Mouse (Mus musculus) brain, embryonic 14.5 days (tissue): Measurements from ENCODE around the gene Aldh3b2.

ENCODE experiments used
- CTCF ChIP-seq: fragments of 200-500 bp; IDR thresholded peaks from 2 replicates; pipeline ENCODE4 v1.5.1; 2012; ENCODE audit warnings: inconsistent platforms, mild to moderate bottlenecking, moderate library complexity, borderline replicate concordance; ENCODE audit not compliant: insufficient read depth, insufficient read length; ENCODE audit errors: extremely low read depth
- POLR2A ChIP-seq: fragments of 200-500 bp; IDR thresholded peaks from 2 replicates; pipeline ENCODE4 v1.6.1; 2012; ENCODE audit warnings: mild to moderate bottlenecking, inconsistent platforms, borderline replicate concordance; ENCODE audit not compliant: poor library complexity, insufficient read depth, insufficient read length, severe bottlenecking; ENCODE audit errors: extremely low read depth

DNA sequence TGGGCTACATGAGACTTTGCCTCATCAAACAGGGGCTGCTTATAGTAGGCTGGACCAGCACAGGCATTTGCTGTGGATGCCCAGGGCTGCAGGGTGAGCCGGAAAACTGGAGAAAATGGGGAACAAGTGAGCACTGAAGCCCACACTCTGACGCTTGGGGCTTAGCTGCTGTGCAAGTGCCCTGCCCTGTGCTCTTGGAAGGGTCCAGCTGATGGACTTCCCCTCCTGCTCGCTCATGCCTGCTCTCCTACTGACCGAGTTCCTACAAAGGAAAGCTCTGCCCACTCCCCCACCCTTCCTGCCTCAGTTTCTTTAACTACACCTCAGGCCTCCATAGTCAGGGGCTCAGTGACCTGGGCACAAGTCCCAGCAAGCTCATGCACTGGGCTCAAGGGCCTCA, 44.1 kb upstream of the Aldh3b2 start:
- TF ChIP-seq CTCF: no peak
- TF ChIP-seq POLR2A: no peak
